Mouse (Mus musculus) stomach, postnatal 0 days (tissue): ENCODE results near the gene Leo1.

Source experiments
- CTCF ChIP-seq: IDR thresholded peaks from 2 replicates; pipeline ENCODE4 v1.5.1; 2016; ENCODE audit warnings: antibody characterized with exemption, low read depth, mild to moderate bottlenecking, moderate library complexity
- EP300 ChIP-seq: optimal IDR thresholded peaks from 2 replicates; pipeline ENCODE3; 2016; ENCODE audit warnings: antibody characterized with exemption

DNA sequence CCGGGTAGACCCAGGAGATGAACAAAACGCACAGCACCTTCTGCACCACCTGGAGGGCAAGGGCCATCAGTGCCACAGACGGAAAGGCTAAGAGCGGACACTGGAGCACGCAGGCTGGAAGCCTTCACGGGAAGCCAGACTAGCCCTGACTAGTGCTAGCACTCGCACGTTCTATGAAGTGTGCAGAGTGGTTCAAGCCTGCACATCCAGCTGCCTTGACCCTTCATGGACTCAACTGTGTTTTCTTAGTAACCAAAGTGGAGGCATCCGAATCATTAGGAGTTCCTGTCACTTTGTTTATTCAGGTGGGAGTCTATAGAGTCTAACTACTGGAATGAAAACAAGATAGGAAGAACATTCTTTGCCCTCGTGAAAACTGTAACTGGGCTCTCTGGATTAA is 54.6 kb downstream of the Leo1 start:
- TF ChIP-seq CTCF (no peak), EP300 (no peak)
